Mouse (Mus musculus) kidney, postnatal 25 days (tissue): ENCODE data around the gene Irf2bpl.

ENCODE experiments used
- DNase-seq, 2 experiments: peaks; one replicate each; pipeline ENCODE4 v3.0.0; 2021; ENCODE audit warnings: mixed read lengths in 2 of 2

Gene Irf2bpl

GRCm38 (mm10) chr12:86898448-86898847 is 13.8 kb upstream of the Irf2bpl start:
- no peak for DNase-seq

GRCm38 (mm10) chr12:86897769-86898273 is 13.2 kb upstream of the Irf2bpl start:
- no peak for DNase-seq

- peak; percentile 63 to 65 for DNase-seq
These were observed 12.4 kb upstream of the Irf2bpl start for GRCm38 (mm10) chr12:86896921-86897512.

- DNase-seq: no peak
These were observed 11.9 kb upstream of the Irf2bpl start for GRCm38 (mm10) chr12:86896441-86896890.

GRCm38 (mm10) chr12:86895703-86896409 is 11.3 kb upstream of the Irf2bpl start:
- no peak for DNase-seq

GRCm38 (mm10) chr12:86894841-86895428 is 10.3 kb upstream of the Irf2bpl start:
- peak in 1 of 2 experiments; percentile 57 for DNase-seq

GRCm38 (mm10) chr12:86894184-86894839 is 9.7 kb upstream of the Irf2bpl start:
- DNase-seq: peak; percentile 99 to 100

GRCm38 (mm10) chr12:86893326-86894183 is 9.0 kb upstream of the Irf2bpl start:
- peak; percentile 47 to 71 for DNase-seq

GRCm38 (mm10) chr12:86892711-86893311 is 8.2 kb upstream of the Irf2bpl start:
- peak; percentile 48 to 68 for DNase-seq

GRCm38 (mm10) chr12:86891786-86892702 is 7.4 kb upstream of the Irf2bpl start:
- DNase-seq: peak; percentile 91 to 95

- no peak for DNase-seq
These were observed 6.8 kb upstream of the Irf2bpl start for GRCm38 (mm10) chr12:86891454-86891785.

- peak in 1 of 2 experiments; percentile 58 for DNase-seq
These were observed 6.3 kb upstream of the Irf2bpl start for GRCm38 (mm10) chr12:86890796-86891301.

GRCm38 (mm10) chr12:86890091-86890720 is 5.6 kb upstream of the Irf2bpl start:
- DNase-seq: peak; percentile 51 to 62

- DNase-seq: peak; percentile 56 to 81
These were observed 4.6 kb upstream of the Irf2bpl start for GRCm38 (mm10) chr12:86889103-86889644.

- peak; percentile 87 to 97 for DNase-seq
These were observed 3.8 kb upstream of the Irf2bpl start for GRCm38 (mm10) chr12:86888130-86889069.

GRCm38 (mm10) chr12:86887381-86888129 is 3.0 kb upstream of the Irf2bpl start:
- no peak for DNase-seq

GRCm38 (mm10) chr12:86886446-86886965 is 1.9 kb upstream of the Irf2bpl start:
- no peak for DNase-seq
